Mouse (Mus musculus) thymus, postnatal 14 days (tissue): Measurements from ENCODE around the gene Lasp1.
A peak's percentile ranks its signal among the peaks of the same experiment; 100 is the strongest.

Source experiments
- DNase-seq: peaks from one replicate; pipeline ENCODE4 v3.0.0; 2021

Lasp1 gene

GRCm38 (mm10) chr11:97797369-97798082, 1.3 kb upstream of the Lasp1 start:
- no peak for DNase-seq

GRCm38 (mm10) chr11:97798083-97798435, 741 bp upstream of the Lasp1 start:
- no peak for DNase-seq

- DNase-seq, result peak; percentile 88
Observed at GRCm38 (mm10) chr11:97799146-97799993, 570 bp downstream of the Lasp1 start.

- peak; percentile 88 for DNase-seq
Observed at GRCm38 (mm10) chr11:97799994-97800690, 1.3 kb downstream of the Lasp1 start.

- DNase-seq, result peak; percentile 47
Observed at GRCm38 (mm10) chr11:97800691-97801408, 2.0 kb downstream of the Lasp1 start.

GRCm38 (mm10) chr11:97801409-97802193, 2.8 kb downstream of the Lasp1 start:
- DNase-seq, result peak; percentile 31

- no peak for DNase-seq
Observed at GRCm38 (mm10) chr11:97802194-97802470, 3.3 kb downstream of the Lasp1 start.

- DNase-seq, result no peak
Observed at GRCm38 (mm10) chr11:97802495-97802894, 3.7 kb downstream of the Lasp1 start.

- no peak for DNase-seq
Observed at GRCm38 (mm10) chr11:97803847-97804246, 5.0 kb downstream of the Lasp1 start.

- no peak for DNase-seq
Observed at GRCm38 (mm10) chr11:97804841-97805661, 6.3 kb downstream of the Lasp1 start.

GRCm38 (mm10) chr11:97805662-97806612, 7.1 kb downstream of the Lasp1 start:
- DNase-seq, result no peak

GRCm38 (mm10) chr11:97806613-97806964, 7.8 kb downstream of the Lasp1 start:
- DNase-seq, result no peak

GRCm38 (mm10) chr11:97807626-97808025, 8.8 kb downstream of the Lasp1 start:
- no peak for DNase-seq

GRCm38 (mm10) chr11:97808093-97808492, 9.3 kb downstream of the Lasp1 start:
- peak; percentile 74 for DNase-seq

GRCm38 (mm10) chr11:97808621-97809234, 9.9 kb downstream of the Lasp1 start:
- DNase-seq, result peak; percentile 29

GRCm38 (mm10) chr11:97809235-97810121, 10.7 kb downstream of the Lasp1 start:
- no peak for DNase-seq

GRCm38 (mm10) chr11:97810356-97810755, 11.6 kb downstream of the Lasp1 start:
- DNase-seq, result peak; percentile 46

- DNase-seq, result no peak
Observed at GRCm38 (mm10) chr11:97810970-97811369, 12.2 kb downstream of the Lasp1 start.
